Mouse (Mus musculus): ENCODE measurements around the gene Dnajb13. TPM values are rescaled to one million over a fixed set of nuclear protein-coding genes. Genes with fewer than 3 reads are reported as not detected.

Gene Dnajb13
- total and polyA plus RNA-seq, 3 experiments = 2.0 to 3.6 TPM; not detected in 1

DNA sequence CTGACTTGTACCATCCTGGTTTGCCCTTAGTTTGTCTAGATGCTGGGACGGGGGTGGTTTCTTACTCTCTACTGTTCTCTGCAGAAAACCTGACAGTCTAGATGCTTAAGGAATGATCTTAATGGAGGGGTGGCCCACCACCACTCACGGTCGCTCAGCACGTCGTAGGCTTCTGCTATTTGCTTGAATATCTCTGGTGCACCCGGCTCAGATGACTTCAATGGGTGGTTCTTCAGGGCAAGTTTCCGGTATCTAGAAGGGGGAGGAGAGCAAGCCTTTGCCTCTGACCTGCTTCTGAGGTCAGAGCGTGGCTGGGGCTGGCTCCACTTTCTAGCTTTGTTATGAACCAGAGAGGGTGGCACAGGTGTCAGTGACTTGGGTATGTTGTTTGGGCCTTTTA is 3.2 kb downstream of the Dnajb13 start (continued):
- no peak for TF ChIP-seq ETS1 (IDR thresholded peaks at IDR 0.05; ENCODE audit: low read depth, low read length)
- peak; percentile 46; the same call in 1 of the 2 replicates for TF ChIP-seq HCFC1 (IDR thresholded peaks at IDR 0.05; ENCODE audit: low read depth, low read length)
- no peak for TF ChIP-seq CHD1 (IDR thresholded peaks at IDR 0.05; ENCODE audit: low read depth, low read length)
- TF ChIP-seq CTCF (IDR thresholded peaks at IDR 0.05 in 2 of 3, conservative IDR thresholded peaks at IDR 0.05 in 1 of 3; ENCODE audit: control insufficient read depth in 1 of 3, insufficient read depth in 1 of 3, low read depth in 2 of 3, low read length in 3 of 3, poor library complexity in 1 of 3, severe bottlenecking in 1 of 3) = no peak
- no peak for TF ChIP-seq MAX (IDR thresholded peaks at IDR 0.05; ENCODE audit: low read length)
- peak; percentile 45; the same call in 1 of the 2 replicates for TF ChIP-seq MAZ (IDR thresholded peaks at IDR 0.05; ENCODE audit: low read depth, low read length)

DNA sequence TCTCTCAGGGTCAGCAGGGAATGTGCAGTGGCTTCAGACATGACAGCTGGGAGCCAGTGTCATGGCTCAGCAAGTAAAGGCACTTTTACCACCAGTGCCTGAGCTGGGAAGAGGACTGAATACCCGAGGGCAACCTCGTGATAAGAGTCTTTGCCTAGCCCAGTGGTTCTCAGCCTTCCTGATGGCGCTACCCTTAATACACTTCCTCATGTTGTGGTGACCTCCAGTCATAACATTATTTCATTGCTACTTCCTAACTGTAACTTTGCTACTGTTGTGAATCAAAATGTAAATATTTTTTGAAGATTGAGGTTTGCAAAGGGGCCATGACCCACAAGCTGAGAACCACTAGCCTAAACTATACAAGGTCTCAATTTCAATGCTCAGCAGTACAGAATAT is 6.1 kb downstream of the Dnajb13 start:
- Histone ChIP-seq H3K4me1 (ENCODE audit: control insufficient read depth in 1 of 2, insufficient read depth in 2 of 2, low read length in 2 of 2) (peaks cover 2 to 15% of the 10 kb centered on the region in 2 experiments; a peak in 2 of 4 replicates), H3K27me3 (ENCODE audit: control insufficient read depth in 1 of 2, insufficient read depth in 2 of 2, low read length in 2 of 2) (no peaks in the 10 kb centered on the region), H3K4me3 (ENCODE audit: control insufficient read depth in 1 of 2, insufficient read depth in 1 of 2, low read depth in 2 of 2, low read length in 2 of 2) (peak overlapping the region in 1 of 2 experiments; percentile 2; a peak in 1 of 4 replicates), H3K27ac (ENCODE audit: control insufficient read depth, low read depth, low read length) (peak overlapping the region; percentile 24; the same call in 1 of the 2 replicates), H3K9ac (ENCODE audit: control insufficient read depth, low read depth, low read length, poor library complexity, severe bottlenecking) (peak overlapping the region; percentile 32; the same call in 1 of the 2 replicates), H3K36me3 (ENCODE audit: control insufficient read depth in 1 of 2, insufficient read depth in 2 of 2, low read length in 2 of 2) (peaks cover 0 to 5% of the 10 kb centered on the region in 2 experiments; a peak in 2 of 4 replicates), H3K9me3 (replicated peaks; ENCODE audit: insufficient read depth, low read length) (no peaks in the 10 kb centered on the region), H3K79me2 (ENCODE audit: control insufficient read depth, insufficient read depth, low read length, poor library complexity) (no peaks in the 10 kb centered on the region)
- DNase-seq (ENCODE audit: low read depth, low spot score) = peak; percentile 77
- TF ChIP-seq ZC3H11A (IDR thresholded peaks at IDR 0.05; ENCODE audit: low read depth, low read length) = no peak
- TF ChIP-seq ETS1 (IDR thresholded peaks at IDR 0.05; ENCODE audit: low read depth, low read length) = no peak
- TF ChIP-seq MYC (IDR thresholded peaks at IDR 0.05; ENCODE audit: low read depth, low read length) = no peak
- no peak for TF ChIP-seq MAZ (IDR thresholded peaks at IDR 0.05; ENCODE audit: low read depth, low read length)
- TF ChIP-seq GABPA (IDR thresholded peaks at IDR 0.05; ENCODE audit: low read depth, low read length) = no peak
- TF ChIP-seq HCFC1 (IDR thresholded peaks at IDR 0.05; ENCODE audit: low read depth, low read length) = no peak
- TF ChIP-seq SIN3A (IDR thresholded peaks at IDR 0.05; ENCODE audit: low read length) = 0 out of 2 replicates have a peak, but pooled peaks have one; percentile 14

DNA sequence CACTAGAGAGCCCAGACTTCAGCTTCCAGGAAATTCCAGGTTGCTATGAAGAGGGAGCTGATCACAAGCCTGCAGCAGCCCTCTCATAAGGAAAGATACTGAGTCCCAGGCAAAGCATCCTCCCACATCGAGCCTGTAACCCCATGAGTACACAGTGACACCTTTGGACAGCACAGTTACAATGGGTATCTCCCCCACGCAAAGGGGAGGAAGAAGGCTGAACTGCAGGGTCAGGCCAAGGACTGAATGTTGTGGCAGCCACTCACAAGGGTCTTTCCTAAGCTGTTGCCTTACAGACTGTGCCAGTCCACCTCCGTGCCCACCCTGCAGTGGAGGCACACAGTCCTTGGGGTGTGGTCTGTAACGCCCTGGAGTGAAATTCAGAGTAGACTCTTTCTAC is 8.3 kb downstream of the Dnajb13 start:
- Histone ChIP-seq H3K9ac (ENCODE audit: control insufficient read depth, low read depth, low read length, poor library complexity, severe bottlenecking) (no peak overlapping the region), H3K36me3 (ENCODE audit: control insufficient read depth in 1 of 2, insufficient read depth in 2 of 2, low read length in 2 of 2) (peaks cover 0 to 5% of the 10 kb centered on the region in 2 experiments; a peak in 2 of 4 replicates), H3K27me3 (ENCODE audit: control insufficient read depth in 1 of 2, insufficient read depth in 2 of 2, low read length in 2 of 2) (no peaks in the 10 kb centered on the region), H3K4me3 (ENCODE audit: control insufficient read depth in 1 of 2, insufficient read depth in 1 of 2, low read depth in 2 of 2, low read length in 2 of 2) (no peak overlapping the region), H3K4me1 (ENCODE audit: control insufficient read depth in 1 of 2, insufficient read depth in 2 of 2, low read length in 2 of 2) (peaks cover 2 to 13% of the 10 kb centered on the region in 2 experiments; a peak in 2 of 4 replicates), H3K79me2 (ENCODE audit: control insufficient read depth, insufficient read depth, low read length, poor library complexity) (no peaks in the 10 kb centered on the region), H3K27ac (ENCODE audit: control insufficient read depth, low read depth, low read length) (no peak overlapping the region), H3K9me3 (replicated peaks; ENCODE audit: insufficient read depth, low read length) (no peaks in the 10 kb centered on the region)
- TF ChIP-seq POLR2AphosphoS5 (IDR thresholded peaks at IDR 0.05; ENCODE audit: borderline replicate concordance, low read depth, low read length) (peak; percentile 77; the same call in 1 of the 2 replicates), JUND (IDR thresholded peaks at IDR 0.05; ENCODE audit: low read depth, low read length) (no peak), CHD2 (IDR thresholded peaks at IDR 0.05; ENCODE audit: low read length) (no peak)
- no peak for DNase-seq (ENCODE audit: low read depth, low spot score)

Measured in MEL (cell line).